Mouse (Mus musculus) lung, adult 2 months (tissue): ENCODE results near the gene Kxd1. TPM values are rescaled to one million over a fixed set of nuclear protein-coding genes. Genes with fewer than 3 reads are reported as not detected.
A peak's percentile ranks its signal among the peaks of the same experiment; 100 is the strongest.

Source experiments
- DNase-seq: peaks from one replicate; pipeline ENCODE4 v3.0.0; 2022
- H3K4me1 ChIP-seq: fragments of 200-500 bp; 2 replicates; pipeline ENCODE4 v1.6.1; 2011; ENCODE audit warnings: low read length; ENCODE audit not compliant: control insufficient read depth, insufficient read depth
- H3K4me3 ChIP-seq: fragments of 200-500 bp; replicated peaks from 2 replicates; pipeline ENCODE3; 2011; ENCODE audit warnings: low read depth, mild to moderate bottlenecking, control low read depth, low read length; ENCODE audit errors: extremely low read depth
- CTCF ChIP-seq: fragments of 200-500 bp; IDR thresholded peaks from 2 replicates; pipeline ENCODE4 v1.5.1; 2011; ENCODE audit warnings: mild to moderate bottlenecking, low read length, control low read depth; ENCODE audit not compliant: insufficient read depth
- POLR2A ChIP-seq: fragments of 200-500 bp; IDR thresholded peaks from 2 replicates; pipeline ENCODE4 v1.6.1; 2011; ENCODE audit warnings: low read depth, mild to moderate bottlenecking, control low read depth, low read length, borderline replicate concordance; ENCODE audit errors: extremely low read depth
- WGBS: fragments of 180-500 bp; shearing (Covaris S2); methylation state at CpG from one replicate; pipeline ENCODE4 v1.1.7; 2018; 5-methylcytosine and 5-hydroxymethylcytosine counted together
- polyA plus RNA-seq: library from polyadenylated mRNA; depleted of rRNA; stranded (reverse); fragments of >200 nt; gene quantifications from 2 replicates; pipeline ENCODE4 v1.2.3, GENCODE M21; 2012

Gene Kxd1
- polyA plus RNA-seq, 1 experiment, result 54.6 TPM

- TF ChIP-seq POLR2A (no peak), CTCF (no peak)
- 24% methylated on average over 10 of the region's 10 CpGs for WGBS
- peaks cover 16% of the 10 kb centered on the region for H3K4me1 ChIP-seq
- no peak overlapping the region for H3K4me3 ChIP-seq
- DNase-seq, result peak; percentile 64
Measured at GRCm38 (mm10) chr8:70490061-70490879, 37.5 kb downstream of the Kxd1 start.

GRCm38 (mm10) chr8:70489576-70489975, 38.2 kb downstream of the Kxd1 start:
- no peak for DNase-seq
- TF ChIP-seq POLR2A (no peak), CTCF (no peak)
- Histone ChIP-seq H3K4me3 (peak overlapping the region; percentile 27), H3K4me1 (peaks cover 16% of the 10 kb centered on the region)
- 2% methylated on average over 38 of the region's 41 CpGs for WGBS

- TF ChIP-seq CTCF (no peak), POLR2A (no peak)
- Histone ChIP-seq H3K4me1 (peaks cover 16% of the 10 kb centered on the region), H3K4me3 (no peak overlapping the region)
- 6% methylated on average over 14 of the region's 14 CpGs for WGBS
- DNase-seq, result no peak
Measured at GRCm38 (mm10) chr8:70488931-70489470, 38.8 kb downstream of the Kxd1 start.

DNA sequence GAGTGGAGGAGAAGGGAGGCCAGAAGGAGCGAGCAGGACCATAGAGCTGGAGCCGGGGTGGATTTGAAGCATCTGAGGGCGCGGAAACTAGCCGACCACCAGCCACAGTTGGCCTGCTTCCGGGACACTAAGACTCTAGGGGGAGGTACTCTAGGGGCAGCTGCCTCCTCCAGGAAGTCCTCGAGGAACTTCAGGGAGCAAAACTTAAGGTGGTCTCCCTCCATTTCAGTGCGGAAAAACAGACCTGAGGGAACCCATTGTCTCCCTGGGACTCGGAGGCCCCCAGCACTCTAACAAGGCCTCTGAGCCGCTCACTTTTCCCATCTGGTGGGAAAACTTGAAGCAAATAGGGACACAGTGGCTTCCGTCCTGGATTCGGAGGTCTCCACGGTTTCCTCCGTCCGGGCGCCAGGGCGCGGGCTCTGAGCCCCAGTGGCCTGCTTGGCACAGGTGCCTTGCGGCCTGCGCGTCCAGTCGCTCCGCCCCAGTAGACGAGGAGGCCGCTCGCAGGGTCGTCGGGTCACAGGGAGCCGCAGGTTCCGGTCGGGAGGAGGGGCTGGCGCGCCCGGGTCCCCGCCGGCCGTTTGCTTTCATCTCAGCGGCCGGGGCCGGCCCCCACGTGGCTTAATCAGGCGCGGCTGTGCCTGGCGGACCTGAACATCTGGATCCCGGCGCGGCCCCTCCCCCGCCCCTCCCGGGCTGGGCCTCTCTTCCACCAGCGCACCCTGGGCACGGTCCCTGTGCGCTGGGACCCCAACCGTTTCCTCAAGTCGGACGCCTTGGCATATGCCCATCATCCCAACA, 39.6 kb downstream of the Kxd1 start:
- Histone ChIP-seq H3K4me1 (peaks cover 13% of the 10 kb centered on the region), H3K4me3 (no peak overlapping the region)
- peak; percentile 63 for DNase-seq
- TF ChIP-seq POLR2A (no peak), CTCF (no peak)
- 6% methylated on average over 54 of the region's 55 CpGs for WGBS

GRCm38 (mm10) chr8:70486941-70487520, 40.7 kb downstream of the Kxd1 start, which contains the start of gene Tmem59l:
Gene Tmem59l (minus strand): TSS chr8:70487358.
- no peak for TF ChIP-seq POLR2A
- TF ChIP-seq CTCF, result no peak
- WGBS, result 20% methylated on average over 33 of the region's 33 CpGs
- DNase-seq, result no peak
- H3K4me3 ChIP-seq, result no peak within 1 kb of the TSS
- H3K4me1 ChIP-seq, result peaks cover 13% of the 10 kb centered on the region

DNA sequence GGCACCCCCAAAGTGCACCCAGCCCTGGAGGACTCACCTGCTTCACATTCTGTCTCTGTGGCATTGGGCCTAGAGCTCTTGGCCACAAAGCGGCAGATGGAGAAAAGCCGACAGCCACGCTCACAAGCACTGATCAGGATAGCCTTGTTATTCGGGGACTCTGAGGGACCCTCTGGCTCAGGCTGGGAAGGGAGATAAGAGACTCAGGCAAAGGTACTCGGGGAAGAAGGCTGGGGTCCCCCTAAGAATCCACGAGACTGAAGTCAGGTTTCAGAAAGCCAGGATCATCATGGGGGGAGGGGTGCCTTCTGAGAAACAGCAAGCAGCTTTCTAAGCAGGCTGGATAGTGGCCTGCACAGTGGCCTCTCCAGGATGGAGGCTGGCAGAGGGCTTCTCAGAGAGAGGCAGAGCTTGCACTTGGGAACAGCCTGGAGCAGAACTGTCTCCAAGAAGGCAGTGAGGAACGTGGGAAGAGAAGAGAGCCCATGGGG, 41.5 kb downstream of the Kxd1 start:
- Histone ChIP-seq H3K4me3 (no peak overlapping the region), H3K4me1 (peaks cover 13% of the 10 kb centered on the region)
- no peak for TF ChIP-seq POLR2A
- TF ChIP-seq CTCF, result no peak
- no peak for DNase-seq
- WGBS, result 59% methylated on average over 7 of the region's 7 CpGs

DNA sequence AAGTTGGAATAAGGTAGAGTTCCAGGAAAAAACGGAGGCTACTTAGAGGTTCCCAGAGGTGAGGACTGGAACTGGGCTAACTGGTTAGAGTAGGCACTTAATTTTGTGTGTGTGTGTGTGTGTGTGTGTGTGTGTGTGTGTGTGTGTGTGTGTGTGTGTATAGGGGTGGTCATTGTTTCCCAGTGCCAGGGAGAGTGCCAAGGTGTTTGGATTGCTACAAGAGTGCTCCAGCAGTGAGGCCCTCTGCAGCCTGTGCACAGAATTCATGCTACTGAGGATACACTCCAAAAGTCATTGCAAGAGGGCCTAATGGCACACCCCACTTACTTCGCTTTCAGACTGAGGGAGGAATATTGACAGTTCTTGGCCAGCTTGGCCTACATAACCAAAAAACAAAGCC, 44.8 kb downstream of the Kxd1 start:
- 55% methylated on average over 2 of the region's 2 CpGs for WGBS

DNA sequence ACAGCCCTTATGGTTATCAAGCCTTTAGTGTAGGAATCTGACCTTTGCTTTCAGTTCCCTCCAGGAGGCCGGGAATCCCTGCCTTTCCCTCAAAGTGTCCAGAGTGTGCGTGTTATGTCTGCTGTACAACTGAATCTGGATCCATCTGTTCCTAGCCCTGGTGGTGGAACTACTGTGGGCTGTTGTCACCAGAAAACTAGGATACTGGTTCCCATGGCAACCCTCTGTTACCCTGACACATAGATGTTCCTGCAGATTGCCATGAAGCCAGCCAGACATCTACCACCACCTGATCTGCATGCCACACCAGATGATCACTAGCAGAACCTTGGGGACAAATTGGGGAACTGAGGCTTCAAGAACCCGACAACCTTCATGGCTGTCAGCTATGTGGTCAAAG, 45.8 kb downstream of the Kxd1 start:
- H3K4me3 ChIP-seq, result no peak overlapping the region
- TF ChIP-seq CTCF, result no peak
- WGBS, result 79% methylated on average over 3 of the region's 3 CpGs
- no peaks in the 10 kb centered on the region for H3K4me1 ChIP-seq
- DNase-seq, result no peak

More for the DNA sequence above, 44.8 kb downstream of the Kxd1 start:
- DNase-seq, result no peak
- Histone ChIP-seq H3K4me1 (peaks cover 2% of the 10 kb centered on the region), H3K4me3 (no peak overlapping the region)
- TF ChIP-seq CTCF, result no peak
- no peak for TF ChIP-seq POLR2A
